Mouse (Mus musculus) thymus, postnatal 36 days (tissue): ENCODE results near the gene Pard3.

Source experiments
- DNase-seq, 2 experiments: peaks; one replicate each; pipeline ENCODE4 v3.0.0; 2022; ENCODE audit warnings: mixed read lengths in 2 of 2

Gene Pard3

DNA sequence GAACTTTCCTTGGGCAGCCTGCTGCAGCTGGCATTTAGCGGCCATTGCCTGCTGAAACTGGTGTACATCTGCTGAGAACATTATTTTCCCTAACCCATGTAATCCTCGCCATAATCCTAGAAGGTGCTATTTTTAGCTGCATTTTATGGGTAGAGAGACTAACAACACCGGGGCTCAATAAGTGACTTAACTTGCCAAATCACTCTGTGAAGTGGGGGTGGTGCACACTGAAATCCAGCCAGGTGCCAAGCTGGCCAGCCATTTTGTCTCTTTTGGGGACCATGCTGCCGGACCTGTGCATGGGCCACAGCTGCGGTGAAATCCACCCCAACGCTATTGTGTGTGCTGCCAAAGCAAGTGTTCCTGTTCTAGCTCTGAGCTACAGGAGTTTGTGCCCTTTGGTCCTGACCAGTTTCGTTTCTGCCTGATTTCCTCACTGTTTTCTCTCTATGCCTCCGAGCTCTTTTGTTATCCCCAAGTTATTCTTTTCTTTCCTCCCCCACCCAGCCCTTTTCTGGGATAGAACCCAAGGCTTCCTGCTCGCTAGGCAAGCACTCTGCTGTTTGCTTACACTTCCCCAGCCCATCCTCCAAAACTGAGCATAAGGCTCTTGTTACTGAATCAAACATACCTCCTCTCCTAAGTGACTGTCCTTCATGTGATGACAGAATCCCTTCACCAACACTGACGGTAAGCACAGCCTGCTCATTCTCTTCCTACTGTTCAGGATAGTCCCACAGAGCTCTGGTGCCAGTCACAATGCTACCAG, 375.9 kb downstream of the Pard3 start:
- no peak for DNase-seq

DNA sequence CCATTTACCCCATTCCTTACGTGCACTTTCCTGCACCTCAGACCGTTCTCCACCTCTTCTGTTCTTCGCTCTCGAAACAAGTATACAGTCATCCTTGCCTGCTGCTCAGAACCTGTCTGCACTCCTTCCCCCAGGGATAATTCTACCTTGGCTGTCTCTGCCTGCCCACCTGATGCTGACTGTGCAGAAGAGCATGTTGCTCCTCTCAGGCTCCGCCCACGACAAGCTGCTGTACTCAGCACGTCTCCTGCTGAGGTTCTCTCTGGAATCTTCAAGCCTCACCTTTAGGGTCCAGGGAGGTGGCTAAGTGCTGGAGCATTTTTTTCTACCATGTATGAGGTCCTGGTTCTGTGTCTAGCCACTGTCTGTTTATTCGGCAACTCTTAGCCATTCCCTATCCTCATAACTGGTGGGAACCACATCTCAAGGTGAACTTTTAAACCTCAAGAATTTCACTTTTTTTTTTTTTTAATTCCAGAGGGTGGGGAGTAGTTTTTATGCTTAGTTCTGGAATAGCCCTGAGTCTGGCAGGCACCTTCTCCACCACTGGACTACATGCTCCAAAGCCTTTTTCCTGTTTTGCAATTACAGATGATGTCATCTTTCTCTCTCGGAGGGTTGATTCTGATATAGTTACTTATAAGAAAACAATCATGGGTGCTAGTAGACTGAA, 376.6 kb downstream of the Pard3 start:
- DNase-seq: no peak

DNA sequence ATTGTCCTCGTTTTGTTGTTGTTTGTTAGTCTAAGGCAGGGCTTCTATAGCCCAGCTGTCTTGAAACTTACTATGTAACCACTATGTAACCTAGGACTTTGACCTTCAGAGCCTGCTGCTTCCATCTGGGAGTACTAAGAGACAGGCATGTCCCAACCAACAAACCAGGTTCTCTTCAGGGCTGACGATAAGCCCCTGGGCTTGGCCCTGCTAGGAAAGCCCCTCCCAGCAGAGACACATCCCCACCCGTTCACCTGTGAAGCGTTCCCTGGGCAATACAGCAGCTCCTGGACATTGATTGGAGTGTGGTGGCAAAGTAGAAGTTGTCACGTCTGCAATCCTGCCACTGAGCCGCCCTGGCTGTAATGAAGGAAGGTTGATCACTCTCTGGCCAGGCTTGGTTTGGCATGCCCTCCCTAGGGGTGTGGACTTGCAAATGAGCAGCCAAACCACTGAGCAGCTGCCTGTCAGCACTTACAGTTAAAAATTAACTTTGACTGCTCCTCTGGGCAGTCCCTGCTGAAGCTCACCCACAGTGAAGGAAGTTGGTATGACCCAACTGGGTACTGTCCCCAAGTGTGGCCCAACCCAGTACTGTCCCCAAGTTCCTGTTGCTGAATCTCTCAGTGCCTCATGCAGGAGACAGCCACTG, 377.3 kb downstream of the Pard3 start:
- DNase-seq: peak in 1 of 2 experiments; percentile 8

DNA sequence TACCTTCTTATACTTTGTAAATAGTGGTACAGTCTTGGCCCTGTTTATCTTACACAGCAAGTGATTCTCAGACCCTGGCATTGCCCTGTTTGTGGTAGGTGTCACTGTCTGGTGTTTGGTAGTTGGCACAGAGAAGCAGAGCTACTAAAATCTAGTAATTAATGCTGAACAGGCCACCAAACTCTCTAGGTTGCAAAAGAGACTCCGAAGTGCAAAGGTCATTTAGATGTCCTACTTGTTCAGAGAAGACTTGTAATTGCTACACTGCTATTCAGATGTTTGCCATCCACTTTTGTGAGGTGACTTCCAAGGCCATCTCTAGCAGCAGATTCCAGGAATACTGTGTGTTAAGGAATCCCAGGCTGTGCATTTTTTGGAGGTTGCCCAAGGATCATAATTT, 383.7 kb downstream of the Pard3 start:
- no peak for DNase-seq

DNA sequence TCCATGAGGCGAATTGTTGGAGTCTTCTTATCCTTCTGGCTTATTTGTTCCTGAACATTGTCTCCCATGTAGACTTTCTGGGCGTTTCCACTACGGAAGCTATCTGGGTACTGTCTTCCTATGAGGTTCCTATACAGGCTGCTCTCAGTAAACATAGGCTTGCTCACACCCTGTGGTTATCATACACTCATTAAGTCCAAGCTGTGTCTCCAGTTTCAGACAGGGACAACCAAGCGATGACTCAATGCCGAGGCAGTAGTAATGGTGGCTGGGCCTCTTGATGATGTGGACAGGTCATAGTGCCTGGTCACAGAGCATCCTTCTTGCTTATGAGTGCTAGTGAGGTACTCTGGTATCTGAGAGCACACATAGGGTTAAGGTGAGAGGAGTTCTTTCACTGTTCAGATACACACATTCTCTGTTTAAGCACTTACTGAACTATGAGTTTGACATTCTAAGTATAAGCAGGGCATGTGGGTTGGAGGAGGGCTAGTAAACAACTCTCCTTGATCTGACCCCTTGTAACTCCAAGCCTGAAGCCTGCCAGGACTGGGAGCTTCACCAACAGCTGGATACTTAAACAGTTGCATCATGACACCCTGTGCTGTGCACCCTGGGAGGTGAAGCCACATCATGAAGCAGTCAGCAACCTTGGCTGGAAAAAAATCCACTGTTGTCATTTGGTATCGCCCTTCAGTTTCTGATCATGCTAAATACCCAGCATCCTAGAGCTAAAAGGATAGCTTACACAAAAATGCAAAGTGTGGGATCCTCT, 385.6 kb downstream of the Pard3 start:
- no peak for DNase-seq

DNA sequence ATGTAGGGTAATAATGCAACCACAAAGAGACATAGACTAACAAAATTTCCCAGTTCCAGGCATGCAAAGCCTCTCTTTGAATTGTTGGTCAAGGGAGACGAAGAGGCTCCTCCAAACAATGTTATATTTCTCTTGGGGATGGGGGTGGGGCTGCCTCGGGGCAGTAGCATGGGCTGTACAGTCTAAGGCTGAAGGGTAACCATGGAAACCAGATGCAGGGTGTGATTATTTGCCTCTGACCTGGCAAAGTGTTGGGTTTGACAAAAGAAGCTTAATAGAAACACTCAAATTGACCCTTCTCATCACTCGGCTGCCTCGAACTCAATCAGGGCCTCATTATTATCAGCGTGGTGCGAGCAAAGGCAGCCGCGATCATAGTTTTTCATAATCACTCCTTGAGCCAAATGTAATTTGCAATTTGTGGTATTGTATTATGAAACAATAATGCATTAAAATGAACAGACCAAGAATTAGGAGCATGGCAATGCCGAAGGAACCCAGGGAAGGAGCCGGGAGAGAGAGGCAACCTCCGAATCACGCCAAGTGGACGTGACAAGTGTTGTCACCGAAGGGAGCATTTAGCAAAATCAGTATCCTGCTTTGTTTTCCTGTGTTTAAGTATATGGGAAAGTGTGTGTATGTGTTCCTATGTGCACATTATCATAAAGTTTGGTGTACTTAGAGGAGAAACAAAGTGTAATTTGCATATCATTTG, 387.4 kb downstream of the Pard3 start:
- no peak for DNase-seq

DNA sequence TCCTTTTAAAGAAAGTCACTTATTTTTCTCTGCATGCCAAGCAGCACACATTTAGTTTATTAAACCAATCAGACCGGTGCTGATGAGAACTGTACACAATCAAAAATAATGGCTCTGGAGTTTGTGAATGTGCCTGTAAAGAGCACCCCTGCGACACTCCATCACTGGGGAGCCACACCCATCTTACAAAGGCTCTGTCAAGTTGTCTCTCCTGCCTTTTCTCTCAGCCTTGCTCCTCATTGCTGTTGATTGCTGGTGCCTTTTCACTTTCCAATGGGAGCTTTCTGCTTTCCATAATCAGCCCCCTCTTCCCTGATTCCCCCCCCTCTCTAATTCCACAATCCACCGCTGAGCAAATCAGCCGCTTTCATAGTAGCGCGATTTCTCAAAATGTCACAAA, 388.7 kb downstream of the Pard3 start:
- DNase-seq: no peak

DNA sequence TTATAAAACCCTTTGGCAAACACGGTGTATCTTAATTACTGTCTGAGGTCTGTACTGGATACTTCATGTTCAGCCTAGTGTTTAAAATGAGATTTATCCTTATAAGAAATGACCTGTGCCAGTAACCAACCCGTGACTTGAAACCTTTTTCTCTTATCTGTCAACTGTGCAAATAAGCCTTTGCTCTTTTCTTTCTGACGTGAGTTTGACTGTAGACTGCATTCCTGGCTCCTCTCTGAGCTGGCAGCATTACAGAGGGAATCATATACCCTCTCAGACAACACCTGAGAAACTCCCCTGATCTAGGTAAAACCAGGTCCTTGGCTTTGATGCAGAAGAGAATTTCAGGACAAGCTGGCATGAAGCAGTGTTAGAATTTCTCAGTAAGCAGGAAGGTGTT, 394.2 kb downstream of the Pard3 start:
- DNase-seq: no peak

DNA sequence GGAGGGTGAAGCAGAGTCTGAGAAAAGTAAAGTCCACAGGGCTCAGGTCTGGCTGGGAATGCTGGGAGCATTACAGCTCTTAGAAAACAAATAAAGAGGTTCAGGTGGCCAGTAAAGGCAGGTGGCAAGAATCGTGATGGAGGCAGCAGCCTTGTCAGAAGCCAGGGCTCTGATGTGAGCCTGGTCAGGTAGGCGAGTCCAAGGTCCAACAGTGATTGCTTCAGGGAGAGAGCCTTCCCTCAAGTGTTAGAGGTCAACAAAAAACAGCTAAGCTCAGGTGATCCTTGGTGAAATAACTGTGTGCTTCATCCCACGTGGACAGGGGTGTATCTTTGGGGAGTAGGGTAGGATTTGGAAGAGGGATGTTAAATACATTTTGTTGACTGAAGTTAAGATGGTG, 397.5 kb downstream of the Pard3 start:
- no peak for DNase-seq

DNA sequence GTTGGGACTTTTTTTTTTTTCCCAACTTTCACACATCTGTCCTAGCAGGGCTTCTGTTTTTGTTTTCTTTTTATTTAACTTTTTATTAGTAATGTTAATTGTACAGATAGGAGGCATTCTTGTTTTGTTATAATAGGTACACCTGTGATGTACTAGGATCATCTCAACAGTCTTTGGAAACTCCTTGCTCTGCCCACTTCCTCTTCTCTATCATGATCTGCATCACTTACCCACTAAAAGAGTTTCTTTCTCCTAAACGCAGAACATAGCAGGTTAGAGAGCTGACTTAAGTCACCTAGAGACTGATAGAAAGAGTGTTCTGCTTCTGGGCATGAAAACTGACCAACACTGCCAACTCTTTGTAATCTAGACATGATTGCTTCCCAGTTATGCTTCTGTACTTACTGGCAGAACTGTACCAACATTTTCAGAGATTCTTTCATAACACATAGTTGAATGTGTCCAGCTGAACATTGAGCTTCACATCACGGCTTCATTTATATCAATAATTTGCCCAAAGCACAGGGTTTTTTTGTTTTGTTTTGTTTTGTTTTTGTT, 398.8 kb downstream of the Pard3 start:
- DNase-seq: no peak

DNA sequence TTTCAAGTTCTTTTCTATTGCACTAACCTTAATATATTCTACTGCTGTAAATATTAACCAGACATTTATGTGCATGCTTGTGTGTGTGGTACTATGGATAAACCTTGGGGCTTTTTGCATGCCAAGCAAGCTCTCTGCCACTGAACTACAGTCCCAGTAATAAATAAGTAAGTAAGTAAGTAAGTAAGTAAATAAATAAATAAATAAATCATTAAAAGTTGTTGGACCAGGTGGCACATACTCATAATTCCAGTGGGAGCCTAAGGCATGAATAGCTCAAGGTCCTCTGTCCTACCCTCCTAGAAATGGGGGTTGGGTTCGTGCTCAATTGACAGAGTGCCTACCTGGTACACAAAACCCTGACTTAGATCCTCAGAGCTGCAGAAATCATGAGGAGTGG, 400.6 kb downstream of the Pard3 start:
- no peak for DNase-seq

DNA sequence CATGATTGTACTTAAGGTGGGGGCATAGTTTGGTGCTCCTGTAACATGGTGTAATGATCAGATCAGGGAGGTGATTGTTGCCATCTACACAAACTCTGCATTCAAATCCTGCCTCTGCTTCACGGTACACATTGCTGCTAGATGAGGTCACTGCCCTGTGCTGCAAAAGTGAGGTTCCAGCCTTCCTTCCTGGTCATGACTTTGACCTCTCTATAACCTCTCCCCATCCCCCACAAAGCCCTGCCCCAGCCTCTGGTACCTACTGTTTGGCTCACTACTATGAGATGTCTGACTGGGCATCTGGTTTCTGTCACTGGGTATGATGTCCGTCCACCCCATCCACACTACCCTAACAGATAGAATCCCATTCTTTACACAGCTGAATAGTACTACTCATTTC, 408.5 kb downstream of the Pard3 start:
- no peak for DNase-seq

DNA sequence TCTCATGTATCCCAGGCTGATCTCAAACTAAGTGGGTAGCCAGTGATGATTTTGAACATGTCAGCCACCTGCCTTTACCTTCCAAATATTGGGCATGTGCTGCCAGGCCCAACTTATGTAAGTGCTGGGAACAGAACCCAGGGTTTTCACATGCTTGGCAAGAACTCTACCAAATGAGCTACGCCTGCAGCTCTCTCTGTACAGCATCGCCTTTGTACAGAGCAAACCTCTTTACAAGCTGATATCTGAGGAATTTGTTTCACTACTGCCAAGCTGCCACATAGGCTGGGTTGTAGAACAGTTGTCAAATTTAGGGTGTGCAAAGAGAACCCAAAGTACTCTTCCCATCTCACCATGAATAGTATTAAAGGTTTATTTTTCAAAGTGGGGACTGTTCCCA, 416.3 kb downstream of the Pard3 start:
- DNase-seq: no peak

DNA sequence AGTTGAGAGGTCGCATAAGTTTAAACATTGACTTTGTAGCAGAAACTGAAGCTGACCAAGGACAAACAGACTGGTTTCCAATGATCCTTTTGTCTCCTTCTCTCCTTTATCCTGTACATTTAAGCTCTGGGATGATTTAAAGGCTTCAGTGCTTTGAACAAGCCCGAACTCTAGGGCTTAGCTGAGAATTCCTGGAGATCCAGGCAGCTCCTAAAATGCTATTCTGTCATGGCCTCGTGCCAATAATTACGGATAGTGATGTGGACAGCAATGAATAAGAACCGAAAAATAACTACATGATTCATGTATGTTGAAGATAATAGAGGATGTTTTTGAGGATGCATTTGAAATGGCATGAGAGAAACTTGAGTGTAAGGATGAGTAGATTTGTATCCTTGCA, 421.9 kb downstream of the Pard3 start:
- no peak for DNase-seq

DNA sequence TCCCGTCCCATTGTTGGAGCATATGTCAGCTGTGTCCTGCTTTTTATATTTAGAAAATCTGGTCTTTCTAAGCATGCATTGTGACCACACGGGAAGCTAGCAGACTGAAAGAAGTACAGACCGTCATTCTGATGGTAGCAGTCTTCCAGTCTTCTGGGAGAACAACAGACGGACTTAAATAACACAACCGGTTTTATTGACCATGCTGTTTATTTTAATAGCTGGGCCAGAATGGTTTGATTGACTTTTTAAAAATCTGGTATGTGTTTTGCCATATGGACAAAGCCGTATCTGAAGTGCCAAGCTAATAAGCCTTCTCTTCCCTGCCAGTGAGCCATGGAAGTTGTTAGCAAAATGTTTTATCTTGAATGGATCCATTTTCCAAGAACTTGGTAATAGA, 428.3 kb downstream of the Pard3 start:
- DNase-seq: no peak

DNA sequence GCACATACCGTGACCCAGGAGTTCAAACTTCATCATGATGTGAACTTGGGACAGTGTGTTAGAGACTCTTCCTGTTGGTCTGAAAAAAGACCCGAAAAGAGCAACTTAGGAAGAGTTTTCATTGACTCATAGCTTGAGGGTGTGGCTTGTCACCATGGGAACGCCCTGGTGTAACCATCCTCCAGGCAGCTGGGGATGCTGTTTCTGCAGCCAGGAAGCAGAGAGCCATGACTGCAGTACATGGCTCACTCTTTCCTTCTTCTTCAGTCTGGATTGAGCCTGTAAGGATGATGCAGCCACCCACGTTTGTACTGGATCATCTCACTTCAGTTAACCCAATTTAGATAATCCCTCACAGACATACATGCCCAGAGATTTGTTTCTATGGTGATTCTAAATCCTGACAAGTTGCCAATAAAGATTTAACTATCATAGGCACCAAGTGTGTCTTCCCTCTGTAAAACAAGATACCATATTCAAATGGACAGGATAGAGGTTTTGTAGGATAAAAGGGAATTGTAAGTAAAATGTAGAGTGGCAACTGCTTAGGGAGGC, 431.6 kb downstream of the Pard3 start:
- DNase-seq: peak; percentile 55 to 74

DNA sequence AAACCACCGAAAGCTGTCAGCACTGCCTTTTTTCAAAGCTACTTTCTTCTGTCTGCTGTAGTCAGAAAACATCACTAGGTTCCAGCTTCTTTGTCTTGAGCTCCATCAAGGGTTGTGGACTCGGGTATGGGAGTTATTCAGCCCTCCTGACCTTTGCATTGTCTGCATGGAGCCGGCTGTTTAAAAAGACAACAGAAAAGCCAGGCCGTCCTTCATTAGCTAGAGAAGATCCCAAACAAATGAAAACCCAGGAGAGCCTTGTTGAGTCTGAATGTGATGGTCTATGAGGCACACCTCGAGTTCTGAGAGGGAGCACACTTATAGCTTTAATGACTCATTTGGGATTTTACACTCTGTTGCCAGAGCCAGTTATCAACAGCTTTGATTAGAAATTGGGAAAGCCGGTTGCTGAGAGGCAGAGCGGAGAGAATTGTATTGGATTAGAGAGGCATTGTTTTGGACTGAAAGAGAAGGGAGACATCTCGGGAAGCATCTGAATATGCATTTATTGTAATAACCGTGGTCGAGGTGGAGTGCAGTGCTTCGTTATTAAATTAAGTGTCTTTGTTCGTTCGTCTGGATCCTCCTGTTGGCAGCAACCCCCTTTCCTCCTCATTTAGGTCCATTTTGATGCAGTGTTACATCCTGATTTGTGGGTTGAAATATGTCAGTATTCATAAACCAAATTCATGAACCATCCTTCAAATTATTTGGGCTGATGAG, 435.5 kb downstream of the Pard3 start:
- no peak for DNase-seq

DNA sequence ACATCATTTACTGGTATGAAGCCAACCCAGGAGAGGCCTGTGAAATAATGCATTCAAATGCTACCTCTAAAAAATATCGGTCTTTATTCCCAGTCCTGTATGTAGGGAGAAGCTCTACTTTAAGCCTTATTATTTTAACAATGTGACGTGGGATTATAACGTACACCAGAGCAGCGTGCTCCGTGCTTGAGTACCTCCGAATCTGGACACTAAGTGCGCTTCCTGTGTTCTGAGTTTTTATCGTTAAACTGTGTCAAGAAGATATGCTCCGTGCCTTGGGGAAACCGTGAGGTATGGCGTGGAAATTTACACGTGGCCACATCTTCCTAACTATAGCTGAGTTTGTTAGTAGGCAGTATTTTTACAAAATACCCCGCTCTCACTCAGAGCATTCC, 436.0 kb downstream of the Pard3 start:
- no peak for DNase-seq

DNA sequence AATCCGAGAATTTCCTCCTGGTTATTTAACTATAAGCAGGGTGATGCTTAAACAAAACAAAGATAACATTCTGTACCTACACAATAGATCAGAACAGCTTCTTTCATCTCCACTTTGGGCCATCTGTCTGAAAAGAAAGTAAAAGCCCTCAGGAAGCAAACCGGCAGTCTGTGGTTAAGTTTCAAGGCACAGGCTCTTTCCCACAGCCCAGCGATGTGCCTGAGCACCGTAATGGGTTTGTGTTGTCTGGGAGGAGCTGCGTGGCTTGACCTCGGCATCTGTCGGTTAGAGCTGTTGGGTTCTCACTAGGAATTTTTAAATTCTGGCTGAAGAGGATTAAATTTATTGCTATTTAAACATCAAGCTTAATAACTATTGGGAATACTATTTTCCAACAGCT, 436.5 kb downstream of the Pard3 start:
- DNase-seq: peak; percentile 40 to 51

DNA sequence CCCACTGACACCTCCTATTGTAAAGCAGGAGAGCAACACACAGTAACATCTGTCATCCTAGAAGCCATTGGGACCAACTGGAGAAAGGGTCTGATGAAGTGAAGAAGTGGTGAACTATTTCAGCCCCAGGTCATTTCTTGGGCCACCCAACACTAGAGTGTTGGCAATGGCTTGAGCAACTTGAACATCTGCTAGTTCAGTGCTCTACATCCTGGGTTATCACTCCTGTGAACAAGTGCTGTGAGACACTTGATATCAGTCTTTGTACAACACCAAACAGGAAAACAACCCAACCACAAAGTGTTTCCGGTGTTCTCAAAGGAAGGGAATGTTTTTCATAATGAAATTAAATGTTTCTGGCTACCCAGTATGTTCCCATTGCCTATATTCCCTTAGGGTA, 438.1 kb downstream of the Pard3 start:
- DNase-seq: peak in 1 of 2 experiments; percentile 29

DNA sequence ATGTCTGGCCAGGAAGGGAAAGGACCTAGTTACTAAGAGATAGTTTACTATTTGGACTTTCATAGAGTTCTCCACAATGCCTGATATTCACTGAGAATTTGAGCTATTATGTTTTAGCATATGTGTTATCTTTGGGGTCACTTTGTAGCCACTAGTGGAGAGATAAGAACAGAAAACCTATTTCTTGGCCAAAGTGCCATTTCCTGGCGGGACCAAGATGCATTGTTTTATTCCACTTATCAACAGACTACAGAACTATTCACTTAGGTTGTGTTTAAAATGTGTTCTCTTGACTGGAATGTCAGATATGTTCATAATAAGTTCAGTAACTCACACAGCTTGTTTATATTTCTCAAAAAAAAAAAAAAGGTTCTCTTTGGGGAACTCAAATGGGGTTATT, 441.6 kb downstream of the Pard3 start:
- no peak for DNase-seq
